Comparison of ENCODE assay signal across 10 mouse cellular contexts in the genomic region with DNA sequence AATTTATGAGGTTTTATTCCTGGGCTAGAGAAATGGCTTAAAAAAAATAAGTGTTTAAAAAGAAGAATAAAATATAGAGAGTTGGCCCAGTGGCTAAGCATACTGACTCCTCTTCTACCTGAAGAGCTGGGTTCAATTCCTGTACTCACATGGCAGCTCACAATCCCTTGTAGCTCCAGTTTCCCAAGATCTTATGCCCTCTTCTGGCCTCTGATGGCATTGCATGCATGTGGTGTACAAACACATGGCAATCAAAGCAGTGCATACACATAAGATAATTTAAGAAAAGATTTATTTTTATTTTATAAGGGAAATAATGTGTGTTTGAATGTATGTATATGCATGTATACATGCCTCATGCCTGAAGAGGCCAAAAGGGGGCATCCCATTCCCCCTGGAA.
A peak's percentile ranks its signal among the peaks of the same experiment; 100 is the strongest.
DNase-seq lines count a peak whose midpoint lies in the region; ATAC-seq and TF ChIP-seq lines count a peak whose summit lies in the region.
"Had no signal": no experiment of that assay in that cellular context is flagged by ENCODE, and none has a peak within 500 bp of the region (broad histone marks: within the 10 kb centered on the region; RNA-seq: fewer than 3 reads in every experiment).

No protein-coding gene starts in this region.

- no peak overlapping the region for H3K4me2 ChIP-seq in heart, postnatal 0 days (ENCODE audit: low read depth, low read length)
- no peak overlapping the region for H3K4me2 ChIP-seq in heart, embryonic 12.5 days
- H3K4me2 ChIP-seq in liver, embryonic 14.5 days (ENCODE audit: low read depth): no peak overlapping the region
- H3K4me2 ChIP-seq: forebrain, embryonic 13.5 days; limb, embryonic 15.5 days had no signal

- H3K4me3 ChIP-seq in heart, postnatal 0 days (ENCODE audit: low read depth, low read length): no peak overlapping the region
- H3K4me3 ChIP-seq in heart, embryonic 12.5 days: no peak overlapping the region
- no peak overlapping the region for H3K4me3 ChIP-seq in liver, embryonic 14.5 days (ENCODE audit: insufficient read depth in 1 of 2, low read depth in 2 of 2, low read length in 2 of 2)
- H3K4me3 ChIP-seq: forebrain, embryonic 13.5 days; limb, embryonic 15.5 days had no signal

- no peaks in the 10 kb centered on the region for H3K27me3 ChIP-seq in heart, postnatal 0 days (ENCODE audit: control insufficient read depth, insufficient read depth, low read length)
- H3K27me3 ChIP-seq in heart, embryonic 12.5 days (replicated peaks): no peaks in the 10 kb centered on the region
- H3K27me3 ChIP-seq in liver, embryonic 14.5 days (ENCODE audit: control insufficient read depth, insufficient read depth, low read length): no peaks in the 10 kb centered on the region
- H3K27me3 ChIP-seq: forebrain, embryonic 13.5 days; limb, embryonic 15.5 days had no signal

- no peaks in the 10 kb centered on the region for H3K9me3 ChIP-seq in heart, postnatal 0 days (replicated peaks; ENCODE audit: control insufficient read depth, low read length)
- H3K9me3 ChIP-seq in heart, embryonic 12.5 days (replicated peaks): no peaks in the 10 kb centered on the region
- no peaks in the 10 kb centered on the region for H3K9me3 ChIP-seq in liver, embryonic 14.5 days (ENCODE audit: control insufficient read depth, low read length)
- H3K9me3 ChIP-seq: forebrain, embryonic 13.5 days; limb, embryonic 15.5 days had no signal

- H3K36me3 ChIP-seq in heart, postnatal 0 days (replicated peaks; ENCODE audit: control insufficient read depth, insufficient read depth, low read length): peaks cover 16% of the 10 kb centered on the region; the same call in 1 of the 2 replicates
- H3K36me3 ChIP-seq in heart, embryonic 12.5 days: peaks cover 30% of the 10 kb centered on the region
- H3K36me3 ChIP-seq in liver, embryonic 14.5 days (replicated peaks; ENCODE audit: control insufficient read depth, insufficient read depth, low read depth): peaks cover 8% of the 10 kb centered on the region

- H3K9ac ChIP-seq in heart, postnatal 0 days (replicated peaks; ENCODE audit: low read depth, low read length): no peak overlapping the region
- H3K9ac ChIP-seq in heart, embryonic 12.5 days: no peak overlapping the region
- no peak overlapping the region for H3K9ac ChIP-seq in liver, embryonic 14.5 days (replicated peaks)
- H3K9ac ChIP-seq: forebrain, embryonic 13.5 days; limb, embryonic 15.5 days had no signal

- TF ChIP-seq CTCF in heart, postnatal 0 days (IDR thresholded peaks at IDR 0.05; ENCODE audit: low read depth): 0 out of 2 replicates have a peak, but pooled peaks have one; percentile 12
- TF ChIP-seq CTCF in liver, embryonic 14.5 days (IDR thresholded peaks at IDR 0.05; ENCODE audit: low read depth): peak; percentile 66

- no peaks in the 10 kb centered on the region for H3K4me1 ChIP-seq in heart, postnatal 0 days (ENCODE audit: control insufficient read depth, insufficient read depth)
- peaks cover 7% of the 10 kb centered on the region for H3K4me1 ChIP-seq in heart, embryonic 12.5 days (replicated peaks)
- no peaks in the 10 kb centered on the region for H3K4me1 ChIP-seq in liver, embryonic 14.5 days (replicated peaks; ENCODE audit: control insufficient read depth in 2 of 2, insufficient read depth in 2 of 2, low read length in 1 of 2)

- no peak for TF ChIP-seq EP300 in heart, postnatal 0 days (IDR thresholded peaks at IDR 0.05; ENCODE audit: low read depth)
- no peak for TF ChIP-seq EP300 in liver, embryonic 14.5 days (IDR thresholded peaks at IDR 0.05; ENCODE audit: low read depth)

- no peak for DNase-seq in heart, postnatal 0 days (ENCODE audit: low spot score)
- DNase-seq in 416B (ENCODE audit: low read depth) (peak; percentile 54), MEL-GATA-1-ER (ENCODE audit: extremely low read depth, low read depth) (peak; percentile 19)
- DNase-seq in liver, embryonic 14.5 days (ENCODE audit: low read depth in 3 of 3, low spot score in 3 of 3): no peak
- DNase-seq in neural tube, embryonic 10.5 days (ENCODE audit: extremely low spot score, low spot score): no peak
- DNase-seq in left cerebral cortex, adult 11 months (ENCODE audit: low spot score): no peak
- no peak for DNase-seq in ovary, postnatal 10 days (ENCODE audit: low spot score)

- H3K27ac ChIP-seq in heart, postnatal 0 days (ENCODE audit: low read depth): no peak overlapping the region
- H3K27ac ChIP-seq in heart, embryonic 12.5 days (ENCODE audit: poor library complexity, severe bottlenecking): no peak overlapping the region
- H3K27ac ChIP-seq in liver, embryonic 14.5 days: no peak overlapping the region
- H3K27ac ChIP-seq: forebrain, embryonic 13.5 days; limb, embryonic 15.5 days had no signal

- ATAC-seq in heart, postnatal 0 days (ENCODE audit: insufficient read depth, low read depth): no peak
- ATAC-seq in heart, embryonic 12.5 days (ENCODE audit: insufficient number of reproducible peaks, low FRiP score): no peak
- no peak for ATAC-seq in liver, embryonic 14.5 days (ENCODE audit: insufficient read depth)
- ATAC-seq: forebrain, embryonic 13.5 days had no signal

Comparison
In these comparisons a context has a peak if more than half of its experiments do, and no peak if none do; other contexts are left out.
1. DNase-seq: peak in 416B (single experiment) and MEL-GATA-1-ER (single experiment); none in heart, postnatal 0 days (single experiment), liver, embryonic 14.5 days (0 of 3), neural tube, embryonic 10.5 days (single experiment), left cerebral cortex, adult 11 months (single experiment) and ovary, postnatal 10 days (single experiment).